Mouse (Mus musculus) brain, adult 2 months (tissue): ENCODE results near the gene Ghrh.
A peak's percentile ranks its signal among the peaks of the same experiment; 100 is the strongest.

Experiments used
- DNase-seq: peaks from one replicate; pipeline ENCODE4 v3.0.0; 2011; ENCODE audit warnings: low read depth, low spot score

Ghrh gene

GRCm38 (mm10) chr2:157308273-157308917 lies 38.9 kb downstream of the Ghrh start:
- no peak for DNase-seq

DNA sequence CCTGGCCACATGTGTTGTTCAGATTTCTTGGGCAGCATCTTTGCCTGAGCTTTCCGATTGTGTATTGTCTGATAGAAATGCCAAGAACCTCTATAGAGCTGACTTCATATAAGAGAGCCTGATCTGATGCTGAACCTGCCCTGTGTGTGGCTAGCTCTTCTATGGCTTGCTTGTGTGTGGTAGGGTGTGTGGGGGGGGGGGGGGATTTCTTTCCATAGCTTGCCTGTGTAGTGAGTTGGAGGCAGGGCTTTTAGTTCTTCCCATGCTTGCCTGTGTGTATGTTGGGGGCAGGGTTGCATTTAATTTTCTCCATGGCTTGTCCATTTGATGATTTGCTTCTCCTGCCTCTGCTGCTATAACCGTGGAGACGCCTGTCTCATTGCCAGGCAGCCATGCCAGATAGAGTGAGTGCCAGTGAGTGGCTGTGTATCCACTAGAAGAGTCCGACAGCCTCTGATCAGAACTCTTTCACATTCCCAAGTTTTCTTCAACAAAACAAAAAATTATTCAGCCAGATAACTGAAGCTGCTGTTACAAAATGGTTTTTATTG lies 39.5 kb downstream of the Ghrh start:
- no peak for DNase-seq

DNA sequence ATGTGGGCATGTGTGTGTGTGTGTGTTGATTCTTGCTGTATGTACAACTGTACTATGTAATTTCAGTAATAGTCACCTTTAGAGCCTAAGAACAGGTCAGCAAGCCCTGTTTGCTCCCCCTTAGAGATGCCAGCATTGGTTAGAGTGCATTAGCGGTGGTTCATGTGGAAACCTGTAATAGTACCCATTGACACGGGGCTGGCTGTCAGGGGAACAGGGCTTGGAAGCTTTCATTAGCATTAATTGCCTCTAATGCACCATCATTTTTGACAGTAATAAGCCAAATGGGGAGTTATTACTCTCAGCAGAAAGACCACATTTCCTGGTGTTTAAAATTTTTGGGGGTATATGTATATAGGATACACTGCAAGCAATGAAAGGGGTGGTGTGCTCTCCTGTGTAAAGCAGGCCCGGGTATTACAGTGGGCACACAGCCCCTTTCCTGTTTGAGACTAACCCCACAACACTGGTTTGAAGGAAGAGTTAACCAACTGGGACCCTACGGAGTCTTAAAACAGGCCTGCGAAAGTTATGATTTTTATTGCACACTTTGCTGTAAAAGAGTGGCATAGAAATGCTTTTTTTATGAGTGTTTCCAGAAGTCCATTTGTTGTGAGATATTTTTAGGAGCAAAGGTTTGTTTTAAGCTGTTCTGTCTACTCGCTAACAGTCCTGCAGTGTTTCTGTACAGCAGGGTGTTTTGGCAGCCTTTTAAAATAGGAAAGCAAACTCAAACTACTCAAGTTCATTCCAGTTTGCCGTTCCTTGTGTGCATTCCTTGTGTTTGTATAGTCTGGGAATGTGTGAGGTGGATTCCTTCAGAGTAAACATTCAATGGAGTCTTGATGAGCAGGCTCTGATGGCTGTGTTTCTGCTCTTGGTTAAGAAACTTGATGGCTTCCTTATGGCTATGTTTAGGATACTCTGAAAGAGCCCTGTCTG lies 40.9 kb downstream of the Ghrh start:
- peak; percentile 43 for DNase-seq

DNA sequence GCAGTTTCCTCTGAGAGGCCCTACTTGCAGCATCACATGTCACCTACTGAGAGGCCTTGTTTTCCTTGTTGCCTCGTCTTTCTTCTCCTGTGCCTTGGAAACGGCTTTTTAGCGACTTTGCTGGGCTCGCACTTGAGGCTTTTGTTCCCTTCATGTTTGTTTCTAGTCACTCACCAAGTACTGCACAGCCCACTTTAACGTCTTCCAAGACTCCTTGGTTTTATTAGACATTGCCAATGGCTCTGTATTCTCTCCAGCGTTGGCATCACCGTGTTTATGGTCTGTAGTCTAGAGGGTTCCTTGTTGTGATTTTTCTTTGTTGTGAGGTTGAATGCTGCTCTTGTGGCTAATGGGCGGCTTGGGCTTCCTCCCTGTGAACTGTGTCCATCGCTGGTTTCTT lies 44.2 kb downstream of the Ghrh start:
- no peak for DNase-seq

GRCm38 (mm10) chr2:157300051-157300450 lies 47.3 kb downstream of the Ghrh start:
- no peak for DNase-seq

GRCm38 (mm10) chr2:157296105-157296689 lies 51.1 kb downstream of the Ghrh start:
- no peak for DNase-seq

DNA sequence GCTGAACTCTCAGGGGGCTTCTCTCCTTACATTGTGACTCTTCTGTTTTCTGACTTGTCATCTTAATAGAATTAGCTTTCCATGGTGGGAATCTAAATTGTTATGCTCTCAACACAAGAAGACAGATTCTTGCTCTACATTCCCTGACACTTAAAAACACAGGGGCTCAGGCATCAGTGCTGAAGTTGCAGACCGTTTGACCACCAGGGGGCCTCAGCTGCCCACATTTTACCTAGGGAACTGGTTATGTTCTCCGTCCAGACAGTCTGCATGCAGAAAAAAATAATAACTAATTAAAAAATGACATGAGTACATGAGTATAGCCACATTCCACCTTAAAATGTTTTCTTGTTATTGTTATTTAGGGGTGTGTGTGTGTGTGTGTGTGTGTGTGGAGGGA lies 55.2 kb downstream of the Ghrh start:
- DNase-seq: peak; percentile 77

- DNase-seq: no peak
These were observed 58.3 kb downstream of the Ghrh start for GRCm38 (mm10) chr2:157288996-157289395.

GRCm38 (mm10) chr2:157287542-157287941 lies 59.8 kb downstream of the Ghrh start:
- peak; percentile 83 for DNase-seq

GRCm38 (mm10) chr2:157283321-157283720 lies 64.0 kb downstream of the Ghrh start:
- DNase-seq: no peak
